Mouse (Mus musculus) forebrain, embryonic 16.5 days (tissue): ENCODE measurements at regions not wholly inside any gene's neighbourhood (a gene's known extent, or its start where the extent isn't known, plus 50 kb on each side); places are given as distances from the start of the nearest gene placed in this dataset.

ENCODE experiments used
- ATAC-seq: fragments of 200-750 bp; cut with Nextera tagmentation; 2 replicates; pipeline ENCODE4 v1.8.0; 2017; ENCODE audit warnings: mild to moderate bottlenecking, moderate library complexity
- H3K27ac ChIP-seq: fragments of 300-500 bp; sonication (generic); 2 replicates; pipeline ENCODE4 v1.5.1; 2014; ENCODE audit warnings: low read length, control low read depth
- H3K27me3 ChIP-seq: fragments of 300-500 bp; sonication (generic); replicated peaks from 2 replicates; pipeline ENCODE4 v1.6.1; 2014; ENCODE audit warnings: low read length; ENCODE audit not compliant: control insufficient read depth, insufficient read depth
- H3K36me3 ChIP-seq: fragments of 300-500 bp; sonication (generic); 2 replicates; pipeline ENCODE4 v1.6.1; 2014; ENCODE audit not compliant: control insufficient read depth, insufficient read depth
- H3K4me1 ChIP-seq: fragments of 300-500 bp; sonication (generic); replicated peaks from 2 replicates; pipeline ENCODE4 v1.6.1; 2014; ENCODE audit warnings: low read length; ENCODE audit not compliant: control insufficient read depth, insufficient read depth
- H3K4me2 ChIP-seq: fragments of 300-500 bp; sonication (generic); 2 replicates; pipeline ENCODE4 v1.6.1; 2014; ENCODE audit warnings: mild to moderate bottlenecking, low read length, control low read depth
- H3K4me3 ChIP-seq: fragments of 300-500 bp; sonication (generic); replicated peaks from 2 replicates; pipeline ENCODE4 v1.5.1; 2014; ENCODE audit warnings: mild to moderate bottlenecking, low read length, control low read depth
- H3K9ac ChIP-seq: fragments of 300-500 bp; sonication (generic); replicated peaks from 2 replicates; pipeline ENCODE4 v1.6.1; 2014; ENCODE audit warnings: low read depth, low read length, control low read depth
- H3K9me3 ChIP-seq: fragments of 300-500 bp; sonication (generic); 2 replicates; pipeline ENCODE4 v1.6.1; 2016; ENCODE audit warnings: low read length; ENCODE audit not compliant: control insufficient read depth
- WGBS: fragments of 180-500 bp; shearing (Covaris S2); extraction: QIAGEN DNeasy Blood & Tissue Kit; methylation state at CpG from one replicate; pipeline ENCODE4 v1.1.7; 2014; 5-methylcytosine and 5-hydroxymethylcytosine counted together

DNA sequence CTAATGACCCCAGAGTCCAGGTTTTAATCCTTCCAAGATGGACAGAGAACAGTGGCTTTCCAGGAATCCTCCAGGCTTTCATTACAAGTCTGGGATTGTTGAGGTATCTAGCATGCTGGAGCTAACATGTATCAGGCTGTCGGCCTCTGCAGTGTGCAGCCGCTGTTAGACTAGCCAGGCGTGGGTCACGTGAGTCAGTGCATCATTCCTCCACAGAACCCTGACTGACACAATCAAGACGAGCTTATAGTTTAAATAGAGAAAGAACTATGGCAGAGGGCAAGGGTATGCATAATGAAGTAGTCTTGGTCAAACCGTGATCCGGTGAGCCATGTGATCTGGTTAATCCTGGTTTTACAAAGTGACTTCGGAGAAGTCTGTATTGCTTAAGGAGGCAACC, 280.2 kb upstream of the Pfn2 start:
- no peaks in the 10 kb centered on the region for H3K27me3 ChIP-seq
- 62% methylated on average over 8 of the region's 8 CpGs for WGBS
- H3K4me2 ChIP-seq, result no peak overlapping the region
- ATAC-seq, result no peak
- H3K9me3 ChIP-seq, result no peaks in the 10 kb centered on the region
- H3K4me1 ChIP-seq, result no peaks in the 10 kb centered on the region
- no peak overlapping the region for H3K27ac ChIP-seq
- no peak overlapping the region for H3K9ac ChIP-seq
- H3K36me3 ChIP-seq, result no peaks in the 10 kb centered on the region
- no peak overlapping the region for H3K4me3 ChIP-seq

DNA sequence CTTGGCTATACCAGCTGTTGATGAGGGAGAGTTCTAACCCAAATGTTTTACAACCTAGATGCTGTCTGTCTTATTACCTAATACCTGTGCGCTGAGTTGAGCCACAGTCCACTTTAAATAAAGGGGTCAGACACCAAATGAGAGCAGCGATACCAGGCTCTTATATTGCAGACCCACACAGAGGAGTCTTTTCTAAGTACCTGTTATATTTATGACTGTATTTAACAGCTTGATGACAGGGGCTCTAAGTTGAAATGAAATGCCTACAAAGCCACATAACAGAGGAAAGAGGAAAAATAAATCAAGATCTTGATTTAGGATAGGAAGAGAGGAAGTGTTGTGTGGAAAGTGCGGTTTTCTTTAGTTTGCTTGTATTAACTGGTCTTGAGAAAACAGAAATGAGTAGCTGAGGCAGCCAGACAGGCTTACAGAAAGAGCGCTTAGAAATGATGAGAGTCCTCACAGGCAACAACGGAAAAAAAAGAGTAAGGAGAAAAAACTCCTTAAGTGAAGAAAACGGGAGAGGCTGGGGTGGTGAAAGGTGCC, 281.6 kb upstream of the Pfn2 start:
- ATAC-seq, result no peak
- Histone ChIP-seq H3K27ac (no peak overlapping the region), H3K9me3 (no peaks in the 10 kb centered on the region), H3K27me3 (no peaks in the 10 kb centered on the region), H3K9ac (no peak overlapping the region), H3K4me3 (no peak overlapping the region), H3K4me1 (no peaks in the 10 kb centered on the region), H3K36me3 (no peaks in the 10 kb centered on the region), H3K4me2 (no peak overlapping the region)
- 60% methylated on average over 6 of the region's 6 CpGs for WGBS

DNA sequence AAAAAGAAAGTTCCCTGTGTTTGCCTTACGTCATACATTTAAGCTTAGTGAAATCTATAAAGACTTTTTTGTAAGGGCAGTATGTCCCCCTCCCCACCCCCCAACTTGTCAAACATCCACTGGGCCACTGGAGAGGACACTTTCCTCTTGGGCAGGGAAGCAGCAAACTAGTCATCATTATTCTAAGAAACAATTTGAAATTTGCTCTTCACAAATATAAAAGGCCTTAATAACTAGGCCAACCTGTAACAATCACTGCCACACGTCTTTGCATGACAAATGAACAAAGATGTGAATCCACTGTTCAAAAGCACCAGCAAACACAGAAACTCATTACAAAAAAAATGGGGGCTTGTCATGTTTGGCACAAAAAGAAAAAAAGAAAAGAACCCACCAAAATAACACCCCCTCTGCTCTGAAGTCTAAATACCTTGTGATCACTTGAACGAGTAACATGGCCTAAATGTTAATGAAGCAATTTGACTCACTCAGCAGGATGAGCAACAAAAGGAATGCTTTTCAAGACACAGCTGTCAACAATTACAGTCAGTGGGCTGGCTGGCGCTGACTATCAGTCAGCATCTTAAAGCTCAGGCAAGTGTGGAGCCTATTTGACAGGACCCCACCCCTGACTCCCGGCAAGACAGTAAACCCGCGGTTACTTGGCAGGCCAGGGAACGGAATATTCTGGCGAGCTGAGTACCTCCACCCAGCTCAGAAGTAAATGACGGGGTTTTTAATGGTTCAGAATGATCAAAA, 278.7 kb upstream of the Tsc22d2 start:
- H3K4me1 ChIP-seq, result peaks cover 5% of the 10 kb centered on the region
- peak; percentile 96 for ATAC-seq
- no peak overlapping the region for H3K4me3 ChIP-seq
- H3K27me3 ChIP-seq, result no peaks in the 10 kb centered on the region
- 12% methylated on average over 10 of the region's 10 CpGs for WGBS
- peak overlapping the region; percentile 73 for H3K27ac ChIP-seq
- no peak overlapping the region for H3K4me2 ChIP-seq
- H3K9me3 ChIP-seq, result no peaks in the 10 kb centered on the region
- H3K9ac ChIP-seq, result no peak overlapping the region
- H3K36me3 ChIP-seq, result no peaks in the 10 kb centered on the region

DNA sequence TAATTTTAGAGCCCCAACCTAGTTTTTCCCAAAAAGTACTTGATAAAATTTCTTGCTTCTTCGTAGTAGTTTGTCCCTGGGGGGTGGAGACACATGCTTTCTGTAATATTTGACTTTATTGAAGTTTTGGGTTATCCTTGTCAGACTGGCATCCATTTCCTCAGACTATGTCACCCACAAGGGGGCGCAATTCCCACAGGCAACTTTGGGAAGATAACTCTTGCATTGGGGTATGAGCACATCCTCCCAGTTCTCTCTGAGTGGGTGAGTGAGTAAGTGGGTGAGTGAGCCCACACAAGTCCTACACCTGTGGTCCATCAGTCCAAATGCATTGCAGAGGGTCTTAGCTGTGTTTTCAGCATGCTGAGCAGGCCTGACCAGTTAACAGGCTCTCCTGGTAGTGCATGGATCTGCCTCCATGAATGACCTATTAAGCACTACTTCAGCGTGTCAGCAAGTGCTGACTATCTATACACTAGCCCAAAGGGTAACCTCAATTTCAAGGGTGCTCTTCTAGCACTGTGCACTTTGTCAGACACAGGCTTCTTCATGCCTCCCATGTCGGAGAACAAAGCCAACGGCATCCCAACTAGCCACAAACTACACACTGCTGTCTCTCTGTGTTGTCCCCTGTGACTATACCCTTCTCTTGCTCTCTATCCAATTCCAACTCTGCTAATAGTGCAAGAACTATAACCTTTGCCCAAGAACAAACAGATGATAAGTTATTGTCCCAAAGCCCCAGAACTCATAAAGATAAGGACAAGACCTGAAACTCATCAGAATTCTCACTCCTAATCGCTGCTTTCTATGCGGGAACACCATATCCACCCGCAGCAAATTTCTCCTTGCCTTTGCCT, 275.6 kb upstream of the Tsc22d2 start:
- no peaks in the 10 kb centered on the region for H3K27me3 ChIP-seq
- 80% methylated on average over 8 of the region's 8 CpGs for WGBS
- peaks cover 5% of the 10 kb centered on the region for H3K4me1 ChIP-seq
- ATAC-seq, result no peak
- H3K4me3 ChIP-seq, result no peak overlapping the region
- no peak overlapping the region for H3K4me2 ChIP-seq
- no peak overlapping the region for H3K9ac ChIP-seq
- no peak overlapping the region for H3K27ac ChIP-seq
- H3K36me3 ChIP-seq, result no peaks in the 10 kb centered on the region
- H3K9me3 ChIP-seq, result no peaks in the 10 kb centered on the region

DNA sequence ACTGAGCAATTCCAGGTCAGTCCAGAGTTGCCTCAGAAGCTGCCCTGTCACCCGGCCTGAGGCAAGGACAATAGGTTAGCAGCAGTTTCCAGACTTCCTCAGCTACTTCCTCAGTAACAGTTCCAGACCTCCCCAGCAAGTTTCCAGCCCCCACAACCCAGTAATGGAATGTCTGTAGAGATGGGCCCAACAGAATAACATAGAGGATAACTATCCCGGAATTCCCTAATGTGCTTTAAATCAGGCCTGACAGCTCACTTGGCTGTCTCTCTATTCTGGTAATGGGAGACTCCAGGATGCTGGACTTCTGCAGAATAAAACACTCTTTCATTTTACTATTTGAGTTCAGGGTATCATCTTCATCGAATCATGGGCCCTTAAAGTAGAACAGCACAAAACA, 268.4 kb upstream of the Tsc22d2 start:
- Histone ChIP-seq H3K4me3 (no peak overlapping the region), H3K27ac (no peak overlapping the region), H3K27me3 (no peaks in the 10 kb centered on the region), H3K9me3 (no peaks in the 10 kb centered on the region), H3K36me3 (no peaks in the 10 kb centered on the region), H3K4me2 (no peak overlapping the region), H3K4me1 (no peaks in the 10 kb centered on the region), H3K9ac (no peak overlapping the region)
- 70% methylated on average over 3 of the region's 3 CpGs for WGBS
- no peak for ATAC-seq

DNA sequence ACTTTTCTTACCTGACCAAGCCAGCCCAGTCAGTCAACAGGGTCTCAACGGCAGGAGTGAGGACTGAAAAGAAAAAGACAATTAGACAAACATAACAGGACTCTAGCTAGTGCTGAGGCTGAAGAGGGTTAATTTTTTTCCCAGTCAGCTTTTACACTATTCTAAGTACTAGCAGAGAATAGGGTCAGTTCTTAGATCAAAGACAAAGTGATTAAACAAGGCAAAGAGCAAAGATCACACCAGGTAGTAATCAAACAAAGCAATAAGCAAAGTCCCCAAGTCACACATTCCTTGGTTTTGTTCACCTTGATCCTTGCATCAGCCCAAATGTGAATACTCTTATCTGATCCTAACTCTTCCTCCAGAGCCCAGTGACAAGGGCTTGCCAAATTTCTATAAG, 267.8 kb upstream of the Tsc22d2 start:
- H3K27me3 ChIP-seq, result no peaks in the 10 kb centered on the region
- no peaks in the 10 kb centered on the region for H3K4me1 ChIP-seq
- no peak overlapping the region for H3K4me2 ChIP-seq
- no peak for ATAC-seq
- H3K9ac ChIP-seq, result no peak overlapping the region
- no peak overlapping the region for H3K27ac ChIP-seq
- no peaks in the 10 kb centered on the region for H3K9me3 ChIP-seq
- 38% methylated on average over 1 of the region's 1 CpGs for WGBS
- no peaks in the 10 kb centered on the region for H3K36me3 ChIP-seq
- H3K4me3 ChIP-seq, result no peak overlapping the region

DNA sequence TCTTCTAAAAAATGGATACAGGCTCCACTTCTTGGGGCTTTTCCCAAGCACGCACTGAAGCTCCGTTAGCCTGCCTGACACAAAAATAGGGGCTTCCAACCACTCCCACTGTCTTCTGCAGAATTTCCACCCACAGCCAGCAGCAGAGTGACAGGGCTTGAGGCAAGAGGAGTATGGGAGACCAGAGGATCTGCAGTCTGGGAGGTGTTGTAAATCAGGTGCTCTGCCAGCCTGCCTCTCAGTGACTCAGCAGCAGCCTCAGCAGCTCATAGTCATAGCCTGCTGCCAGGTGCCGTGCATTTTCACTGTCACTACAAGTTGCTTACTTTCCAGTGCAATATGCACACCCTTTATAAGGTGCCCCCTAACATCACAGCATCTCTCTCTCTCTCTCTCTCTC, 261.4 kb upstream of the Tsc22d2 start:
- no peak overlapping the region for H3K9ac ChIP-seq
- H3K4me3 ChIP-seq, result no peak overlapping the region
- no peak overlapping the region for H3K27ac ChIP-seq
- no peaks in the 10 kb centered on the region for H3K27me3 ChIP-seq
- no peaks in the 10 kb centered on the region for H3K4me1 ChIP-seq
- WGBS, result 86% methylated on average over 3 of the region's 3 CpGs
- H3K4me2 ChIP-seq, result no peak overlapping the region
- no peaks in the 10 kb centered on the region for H3K36me3 ChIP-seq
- no peaks in the 10 kb centered on the region for H3K9me3 ChIP-seq
- ATAC-seq, result no peak

DNA sequence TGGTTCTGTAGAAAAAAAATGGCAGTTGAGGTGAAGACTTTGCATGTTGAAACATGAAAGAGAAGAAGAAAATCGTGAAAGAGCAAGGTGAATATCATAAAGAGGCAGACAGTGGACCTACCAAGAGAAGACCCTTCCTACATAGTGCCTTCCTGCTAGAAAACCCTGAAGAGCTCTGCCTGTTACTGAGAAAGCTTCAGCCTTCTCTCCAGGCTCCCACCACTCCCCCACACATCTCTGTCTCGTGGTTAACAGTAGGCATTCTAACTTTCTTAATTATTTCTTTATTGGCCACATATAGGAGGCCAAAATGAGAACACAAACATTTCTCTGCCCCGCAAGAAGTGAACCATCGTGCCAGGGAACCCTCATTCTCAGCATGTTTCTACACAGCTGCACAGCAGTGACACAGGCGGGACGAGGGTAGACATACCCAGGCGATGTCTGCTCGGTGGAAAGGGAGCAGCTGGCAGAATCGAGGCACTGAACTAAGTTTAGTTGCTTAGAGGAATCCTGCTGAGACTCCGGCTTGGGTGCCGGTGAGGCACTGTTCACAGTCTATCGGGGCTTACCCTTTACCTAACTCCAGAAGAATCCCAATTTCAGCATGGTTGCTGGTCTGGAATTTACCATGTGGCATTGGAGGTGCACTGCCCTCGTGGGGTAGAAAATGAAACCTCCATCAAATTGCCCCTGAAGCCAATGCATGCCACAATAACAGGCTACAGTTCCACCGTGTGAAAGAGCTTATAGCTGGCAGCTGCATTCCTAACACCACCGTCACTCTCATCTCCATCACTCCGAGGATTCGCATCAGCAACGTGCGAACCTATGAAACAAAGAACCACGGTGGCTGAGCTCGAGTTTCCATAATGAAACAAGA, 260.4 kb upstream of the Tsc22d2 start:
- no peaks in the 10 kb centered on the region for H3K27me3 ChIP-seq

DNA sequence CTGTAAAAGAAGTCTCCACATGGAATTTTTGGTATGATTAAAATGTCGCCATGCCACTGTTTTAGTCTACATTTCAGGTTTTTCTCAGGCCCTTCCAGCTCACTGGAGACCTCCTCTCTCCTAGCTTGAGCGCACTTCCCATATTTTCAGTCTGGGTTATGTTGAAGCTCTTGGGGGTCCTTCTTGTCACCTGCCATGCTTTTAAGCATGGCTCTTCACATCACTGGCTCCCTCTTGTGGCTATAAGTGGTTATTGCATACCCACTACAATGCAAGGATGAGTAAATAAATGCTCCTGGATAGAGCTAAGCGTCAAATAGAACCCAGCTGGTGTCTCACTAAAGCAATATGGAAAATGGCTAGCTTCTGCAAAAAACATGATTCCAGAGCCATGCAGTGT, 255.1 kb upstream of the Tsc22d2 start:
- ATAC-seq, result peak; percentile 59
- 69% methylated on average over 3 of the region's 3 CpGs for WGBS
- no peak overlapping the region for H3K9ac ChIP-seq

More for the DNA sequence above, 260.4 kb upstream of the Tsc22d2 start:
- H3K4me2 ChIP-seq, result no peak overlapping the region
- H3K4me1 ChIP-seq, result no peaks in the 10 kb centered on the region
- WGBS, result 73% methylated on average over 21 of the region's 21 CpGs
- H3K9me3 ChIP-seq, result no peaks in the 10 kb centered on the region
- H3K9ac ChIP-seq, result no peak overlapping the region
- no peak overlapping the region for H3K4me3 ChIP-seq
- H3K27ac ChIP-seq, result no peak overlapping the region
- no peak for ATAC-seq
- H3K36me3 ChIP-seq, result no peaks in the 10 kb centered on the region

More for the DNA sequence above, 255.1 kb upstream of the Tsc22d2 start:
- Histone ChIP-seq H3K4me1 (no peaks in the 10 kb centered on the region), H3K9me3 (no peaks in the 10 kb centered on the region), H3K27me3 (no peaks in the 10 kb centered on the region), H3K36me3 (no peaks in the 10 kb centered on the region), H3K27ac (no peak overlapping the region), H3K4me2 (no peak overlapping the region), H3K4me3 (no peak overlapping the region)
